Mouse (Mus musculus) heart, postnatal 0 days (tissue): ENCODE measurements around the gene Zfp804a. TPM values are rescaled to one million over a fixed set of nuclear protein-coding genes. Genes with fewer than 3 reads are reported as not detected.

Source experiments
- ATAC-seq: fragments of 200-750 bp; cut with Nextera tagmentation; 2 replicates; pipeline ENCODE4 v1.8.0; 2017; ENCODE audit warnings: low read depth, moderate number of reproducible peaks, moderate library complexity; ENCODE audit not compliant: insufficient read depth
- DNase-seq: peaks from one replicate; pipeline ENCODE4 v3.0.0-alpha.2; 2016; ENCODE audit warnings: low spot score
- H3K27ac ChIP-seq: fragments of 300-500 bp; sonication (generic); 2 replicates; pipeline ENCODE4 v1.5.1; 2014; ENCODE audit warnings: low read depth, mild to moderate bottlenecking
- H3K27me3 ChIP-seq: fragments of 300-500 bp; sonication (generic); 2 replicates; pipeline ENCODE4 v1.6.1; 2014; ENCODE audit warnings: low read length, mixed read lengths; ENCODE audit not compliant: control insufficient read depth, insufficient read depth
- H3K36me3 ChIP-seq: fragments of 300-500 bp; sonication (generic); replicated peaks from 2 replicates; pipeline ENCODE4 v1.6.1; 2014; ENCODE audit warnings: low read length, mixed read lengths; ENCODE audit not compliant: control insufficient read depth, insufficient read depth
- H3K4me1 ChIP-seq: fragments of 300-500 bp; sonication (generic); 2 replicates; pipeline ENCODE4 v1.6.1; 2014; ENCODE audit warnings: antibody characterized with exemption; ENCODE audit not compliant: control insufficient read depth, insufficient read depth
- H3K4me2 ChIP-seq: fragments of 300-500 bp; sonication (generic); 2 replicates; pipeline ENCODE4 v1.6.1; 2014; ENCODE audit warnings: low read depth, mild to moderate bottlenecking, low read length, moderate library complexity
- H3K4me3 ChIP-seq: fragments of 300-500 bp; sonication (generic); 2 replicates; pipeline ENCODE4 v1.5.1; 2014; ENCODE audit warnings: low read depth, low read length
- H3K9ac ChIP-seq: fragments of 300-500 bp; sonication (generic); replicated peaks from 2 replicates; pipeline ENCODE4 v1.6.1; 2014; ENCODE audit warnings: low read depth, low read length, mixed read lengths
- H3K9me3 ChIP-seq: fragments of 300-500 bp; sonication (generic); replicated peaks from 2 replicates; pipeline ENCODE4 v1.6.1; 2016; ENCODE audit warnings: low read length; ENCODE audit not compliant: control insufficient read depth
- CTCF ChIP-seq: IDR thresholded peaks from 2 replicates; pipeline ENCODE4 v1.5.1; 2016; ENCODE audit warnings: antibody characterized with exemption, control low read depth, low read depth
- EP300 ChIP-seq: IDR thresholded peaks from 2 replicates; pipeline ENCODE4 v1.6.1; 2016; ENCODE audit warnings: antibody characterized with exemption, low read depth
- WGBS: fragments of 180-500 bp; shearing (Covaris S2); extraction: QIAGEN DNeasy Blood & Tissue Kit; methylation state at CpG from one replicate; pipeline ENCODE4 v1.1.7; 2014; 5-methylcytosine and 5-hydroxymethylcytosine counted together
- polyA plus RNA-seq: library from polyadenylated mRNA; unstranded; fragments of >200 nt; fragmentation: Nextera tagmentation; extraction: Ambion mirVana; gene quantifications from 2 replicates; pipeline ENCODE4 v1.2.1, GENCODE M21; 2015
- total RNA-seq: library from RNA; depleted of rRNA; stranded (reverse); fragments of >200 nt; gene quantifications from 2 replicates; pipeline ENCODE4 v1.2.3, GENCODE M21; 2014; ENCODE audit warnings: low replicate concordance

Zfp804a gene
- total and polyA plus RNA-seq, 2 experiments from 2014 or later: not detected

DNA sequence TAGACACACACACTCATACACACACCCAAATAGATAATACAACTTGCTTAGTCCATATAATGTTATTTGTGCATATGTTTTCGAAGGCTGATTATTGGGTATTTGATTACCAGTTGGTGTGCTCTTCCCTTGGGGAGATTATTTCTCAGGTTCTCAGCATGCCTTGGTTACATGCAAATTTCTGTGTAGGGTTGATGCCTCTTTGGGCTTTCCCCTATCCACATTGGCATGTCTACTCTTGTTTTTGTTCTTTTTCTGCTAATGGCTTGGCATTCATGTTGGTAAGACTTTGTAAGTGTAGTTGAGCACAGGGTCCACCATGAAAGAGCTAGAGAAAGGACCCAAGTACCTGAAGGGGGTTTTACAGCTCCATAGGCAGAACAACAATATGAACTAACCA lies 14.9 kb downstream of the Zfp804a start:
- Histone ChIP-seq H3K9ac (no peak overlapping the region), H3K27ac (no peak overlapping the region), H3K4me1 (no peaks in the 10 kb centered on the region), H3K4me2 (no peak overlapping the region), H3K36me3 (no peaks in the 10 kb centered on the region), H3K4me3 (no peak overlapping the region), H3K9me3 (no peaks in the 10 kb centered on the region), H3K27me3 (no peaks in the 10 kb centered on the region)
- DNase-seq (no peak), ATAC-seq (no peak)
- TF ChIP-seq EP300: no peak
- TF ChIP-seq CTCF: no peak
- 91% methylated on average over 1 of the region's 1 CpGs for WGBS

DNA sequence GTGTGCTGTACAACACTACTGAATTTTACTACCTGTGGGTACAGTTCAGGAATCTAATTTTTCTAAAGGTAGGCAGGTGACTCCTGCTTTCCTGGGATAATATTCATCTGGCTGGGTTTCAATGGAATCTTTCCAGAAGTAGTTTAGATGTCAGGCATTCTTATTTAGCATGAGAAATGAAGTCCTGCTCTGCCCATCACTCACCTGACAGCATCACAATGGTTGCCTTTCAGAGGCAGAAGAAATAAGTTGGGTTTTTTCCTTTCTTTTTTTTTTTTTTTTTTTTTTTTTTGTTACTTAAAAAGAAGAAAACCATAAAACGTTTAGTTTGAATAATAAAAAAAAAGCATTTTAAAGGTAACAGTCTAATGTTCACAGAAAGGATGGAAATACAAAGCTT lies 16.1 kb downstream of the Zfp804a start:
- 45% methylated on average over 1 of the region's 1 CpGs for WGBS
- DNase-seq: no peak
- Histone ChIP-seq H3K27me3 (no peaks in the 10 kb centered on the region), H3K4me3 (no peak overlapping the region), H3K27ac (no peak overlapping the region), H3K9ac (no peak overlapping the region), H3K4me2 (no peak overlapping the region), H3K9me3 (no peaks in the 10 kb centered on the region), H3K36me3 (no peaks in the 10 kb centered on the region), H3K4me1 (no peaks in the 10 kb centered on the region)
- TF ChIP-seq CTCF (no peak), EP300 (no peak)
- ATAC-seq: no peak

DNA sequence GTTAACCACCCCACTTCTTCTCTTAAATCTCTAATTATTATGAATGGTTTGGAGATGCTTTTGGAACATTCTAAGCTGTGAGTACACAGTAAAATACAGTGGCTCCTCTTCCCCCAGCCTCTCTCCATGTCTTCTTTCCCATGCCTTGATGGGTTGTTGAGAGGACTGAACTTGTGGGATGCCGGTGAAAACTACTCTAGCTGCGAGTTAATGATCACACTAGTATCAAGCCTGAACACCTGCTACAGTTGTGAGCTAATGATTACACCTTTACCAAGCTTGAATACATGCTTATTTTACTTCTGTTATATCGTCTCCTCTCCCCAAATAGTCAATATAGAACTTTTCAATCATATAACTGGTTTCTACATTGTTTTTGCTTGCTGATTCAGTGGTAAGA lies 23.9 kb downstream of the Zfp804a start:
- no peaks in the 10 kb centered on the region for H3K9me3 ChIP-seq
- no peak overlapping the region for H3K4me3 ChIP-seq
- TF ChIP-seq CTCF (no peak), EP300 (no peak)
- H3K4me2 ChIP-seq: no peak overlapping the region
- no peak overlapping the region for H3K9ac ChIP-seq
- DNase-seq (no peak), ATAC-seq (no peak)
- no peaks in the 10 kb centered on the region for H3K36me3 ChIP-seq
- no peak overlapping the region for H3K27ac ChIP-seq
- H3K4me1 ChIP-seq: no peaks in the 10 kb centered on the region
- H3K27me3 ChIP-seq: no peaks in the 10 kb centered on the region
- whole genome bisulfite sequencing: 74% methylated on average over 3 of the region's 3 CpGs

GRCm38 (mm10) chr2:82078287-82078994 lies 25.4 kb downstream of the Zfp804a start:
- TF ChIP-seq CTCF (no peak), EP300 (no peak)
- Histone ChIP-seq H3K4me1 (no peaks in the 10 kb centered on the region), H3K4me2 (no peak overlapping the region), H3K9me3 (no peaks in the 10 kb centered on the region), H3K27me3 (no peaks in the 10 kb centered on the region), H3K27ac (no peak overlapping the region), H3K36me3 (no peaks in the 10 kb centered on the region), H3K9ac (no peak overlapping the region), H3K4me3 (no peak overlapping the region)
- no peak for ATAC-seq
- 79% methylated on average over 6 of the region's 6 CpGs for WGBS
- no peak for DNase-seq

DNA sequence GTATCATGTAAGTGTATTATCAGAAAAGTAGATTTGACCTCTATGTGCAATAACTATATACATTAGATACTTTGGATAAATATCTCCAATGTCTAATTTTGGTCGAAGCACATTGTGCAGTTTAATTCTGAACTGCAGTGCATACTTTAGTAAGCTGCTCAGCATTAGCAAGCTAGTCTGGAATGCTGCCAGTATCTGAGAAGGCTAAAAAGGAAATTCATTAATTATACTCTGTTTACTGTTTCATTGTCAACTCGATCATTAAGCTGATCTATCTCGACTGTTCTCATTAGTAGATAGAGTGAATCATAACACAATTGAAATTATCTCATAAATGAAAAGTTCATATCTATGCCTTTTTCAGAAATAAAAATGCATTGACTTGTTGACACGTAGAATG lies 27.7 kb downstream of the Zfp804a start:
- TF ChIP-seq CTCF: no peak
- no peak for TF ChIP-seq EP300

DNA sequence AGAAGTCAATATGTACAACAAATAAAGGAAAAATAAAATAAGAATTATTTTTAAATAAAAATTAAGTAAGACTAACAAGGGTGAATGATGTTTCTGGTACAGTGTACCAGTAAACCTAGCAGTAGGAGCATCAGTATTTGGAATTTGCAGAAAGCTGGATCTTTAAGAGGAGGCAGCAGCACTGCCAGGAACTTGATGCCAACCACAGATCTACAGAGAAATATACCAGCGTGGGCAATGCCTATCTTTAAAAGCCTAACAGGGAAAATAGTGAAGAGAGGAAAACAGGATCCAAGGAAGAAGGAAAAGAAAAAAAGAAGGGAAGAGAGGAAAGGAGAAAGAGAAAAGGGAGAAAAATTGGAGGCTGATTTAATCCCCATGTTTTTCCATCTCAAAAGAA lies 60.1 kb downstream of the Zfp804a start:
- Histone ChIP-seq H3K9me3 (no peaks in the 10 kb centered on the region), H3K9ac (no peak overlapping the region), H3K27ac (no peak overlapping the region), H3K4me2 (no peak overlapping the region), H3K36me3 (no peaks in the 10 kb centered on the region), H3K4me1 (no peaks in the 10 kb centered on the region), H3K4me3 (no peak overlapping the region), H3K27me3 (no peaks in the 10 kb centered on the region)
- ATAC-seq (no peak), DNase-seq (no peak)
- TF ChIP-seq EP300 (no peak), CTCF (no peak)
- WGBS: 50% methylated on average over 1 of the region's 1 CpGs

More for the DNA sequence above, 27.7 kb downstream of the Zfp804a start:
- Histone ChIP-seq H3K36me3 (no peaks in the 10 kb centered on the region), H3K4me3 (no peak overlapping the region), H3K4me2 (no peak overlapping the region), H3K27ac (no peak overlapping the region), H3K4me1 (no peaks in the 10 kb centered on the region), H3K9me3 (no peaks in the 10 kb centered on the region), H3K9ac (no peak overlapping the region), H3K27me3 (no peaks in the 10 kb centered on the region)
- WGBS: 39% methylated on average over 4 of the region's 4 CpGs
- no peak for DNase-seq
- no peak for ATAC-seq
